Mouse (Mus musculus): Measurements from ENCODE around the gene Acod1. TPM values are rescaled to one million over a fixed set of nuclear protein-coding genes. Genes with fewer than 3 reads are reported as not detected.

Acod1 gene
- total RNA-seq, 1 experiment from 2014 or later = not detected

DNA sequence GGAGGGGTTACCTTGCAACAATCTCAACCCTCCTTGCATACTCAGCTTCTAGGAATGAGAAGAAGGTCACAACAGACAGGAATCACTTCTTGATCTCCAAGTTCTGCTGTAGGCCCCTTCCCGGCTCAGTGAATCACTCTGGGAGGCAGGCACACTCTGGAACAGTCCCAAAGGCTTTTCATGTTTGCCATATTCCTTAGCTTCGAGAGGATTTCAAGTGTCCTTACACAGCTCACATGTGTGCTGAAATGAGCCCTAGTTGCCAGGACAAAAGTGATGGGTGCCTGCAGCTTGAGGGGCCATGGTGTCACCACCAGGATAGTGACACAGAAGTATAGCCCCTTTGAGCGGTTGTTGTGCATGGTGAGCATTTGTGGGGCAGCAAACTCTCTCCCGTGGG lies 26.0 kb downstream of the Acod1 start:
- DNase-seq = no peak

- DNase-seq = no peak
Observed at GRCm38 (mm10) chr14:103073825-103074224, 27.0 kb downstream of the Acod1 start.

- no peak for DNase-seq
Observed at GRCm38 (mm10) chr14:103075166-103075565, 28.4 kb downstream of the Acod1 start.

GRCm38 (mm10) chr14:103077272-103078005 lies 30.7 kb downstream of the Acod1 start:
- no peak for DNase-seq

DNA sequence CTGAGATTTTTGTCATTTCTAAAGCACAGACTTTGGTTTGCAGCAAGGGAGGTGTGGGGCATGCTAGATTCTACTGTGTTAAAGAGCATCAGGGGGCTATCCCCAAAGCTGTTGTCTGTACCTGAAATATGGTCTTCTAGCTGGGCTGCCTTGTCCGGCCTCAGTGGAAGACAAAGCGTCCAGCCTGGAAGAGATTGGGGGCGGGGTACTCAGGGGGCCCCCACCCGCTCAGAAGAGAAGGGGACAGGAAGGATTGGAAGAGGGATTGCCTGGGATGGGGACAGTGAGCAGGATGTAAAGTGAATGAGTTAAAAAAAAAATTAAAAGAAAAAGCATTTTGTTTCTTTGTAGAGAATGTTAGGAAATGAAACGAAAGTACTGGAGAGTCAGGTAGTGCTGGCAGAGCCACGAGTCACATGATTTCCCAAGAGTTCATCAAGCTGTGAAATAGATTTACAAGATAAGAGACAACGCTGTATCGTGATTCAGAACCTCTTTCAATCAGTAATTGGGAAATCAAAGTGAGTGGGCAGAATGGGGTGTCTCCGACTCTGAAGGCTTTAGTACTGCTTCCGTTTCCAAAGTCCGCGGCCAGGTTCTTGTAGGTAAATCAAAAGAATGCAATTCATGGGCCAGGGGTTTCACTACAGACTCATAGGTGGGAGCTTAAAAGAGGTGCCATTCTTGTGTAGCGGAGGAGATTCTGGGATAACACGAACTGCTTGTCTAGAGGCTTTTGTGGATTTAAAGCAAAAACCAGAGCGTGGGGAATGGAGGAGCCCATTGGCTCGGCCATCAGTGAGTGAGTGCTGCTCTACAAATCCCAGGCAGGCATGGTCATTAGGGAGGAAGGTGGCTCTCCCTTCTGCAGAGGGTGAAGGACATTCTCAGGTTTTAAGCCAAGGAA lies 31.5 kb downstream of the Acod1 start:
- DNase-seq = peak; percentile 39

DNA sequence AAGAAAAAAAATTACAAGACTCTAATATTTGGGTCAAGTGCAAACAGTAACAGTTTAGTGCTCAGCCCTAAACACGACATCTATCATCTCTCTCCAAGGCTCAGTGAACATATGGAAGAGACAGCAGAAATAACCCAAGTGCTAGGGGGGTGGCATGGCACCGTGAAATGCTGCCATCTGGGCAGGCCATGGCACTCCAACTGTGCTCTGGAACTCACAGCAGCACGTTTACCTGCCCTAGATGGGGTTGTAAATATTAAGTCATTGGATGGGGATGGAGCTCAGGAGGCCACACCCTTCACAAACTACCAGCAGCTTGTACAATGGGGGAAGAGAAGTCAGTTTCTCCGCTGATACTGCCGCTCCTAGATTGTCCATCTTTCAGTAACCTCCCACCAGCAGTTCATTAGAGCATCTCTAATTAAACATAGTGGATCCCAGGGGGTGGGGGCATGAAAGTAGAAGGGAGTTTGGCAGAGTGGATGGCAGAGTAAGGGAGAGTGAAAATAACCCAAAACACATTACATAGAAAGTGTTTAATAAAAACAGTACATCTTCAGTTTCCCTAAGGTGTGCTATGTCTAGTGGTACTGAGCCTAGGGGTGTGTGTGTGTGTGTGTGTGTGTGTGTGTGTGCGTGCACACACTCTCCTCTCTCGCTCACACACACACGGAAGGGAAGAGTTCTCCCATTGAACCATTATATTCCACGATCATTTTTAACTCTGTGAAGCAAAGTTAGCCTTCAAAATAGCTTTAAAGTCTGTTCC lies 32.6 kb downstream of the Acod1 start:
- no peak for DNase-seq

DNA sequence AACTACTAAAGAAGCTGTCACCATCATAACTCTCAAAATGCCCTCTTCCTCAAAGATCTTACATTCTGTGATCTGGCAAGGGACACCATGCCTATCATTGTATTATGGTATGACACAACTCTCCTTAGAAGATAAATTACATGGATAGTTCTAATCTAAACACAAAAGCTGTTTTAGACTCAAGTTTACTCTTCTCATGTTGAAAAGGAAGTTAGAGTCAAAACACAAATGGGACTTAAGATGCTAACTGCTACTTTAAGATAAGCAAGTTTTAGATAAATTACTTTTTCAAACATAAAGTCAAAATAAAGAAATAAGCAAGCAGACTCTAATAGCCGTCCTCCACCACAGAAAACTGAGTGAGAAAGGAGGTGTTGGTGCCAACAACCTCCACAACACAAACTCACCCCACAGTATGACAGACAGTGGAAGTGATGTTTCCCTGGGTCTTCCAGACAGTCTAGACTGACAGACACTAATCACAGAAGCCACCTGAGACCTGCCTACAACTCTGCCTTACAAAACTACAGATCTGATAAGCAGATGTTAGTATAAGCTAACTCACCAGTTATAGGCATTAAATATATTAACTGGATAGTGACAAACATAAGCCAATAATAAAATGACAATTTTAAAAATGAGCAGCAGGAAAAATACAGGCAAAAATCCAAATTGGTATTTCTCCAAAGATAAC lies 39.2 kb downstream of the Acod1 start:
- no peak for DNase-seq

DNA sequence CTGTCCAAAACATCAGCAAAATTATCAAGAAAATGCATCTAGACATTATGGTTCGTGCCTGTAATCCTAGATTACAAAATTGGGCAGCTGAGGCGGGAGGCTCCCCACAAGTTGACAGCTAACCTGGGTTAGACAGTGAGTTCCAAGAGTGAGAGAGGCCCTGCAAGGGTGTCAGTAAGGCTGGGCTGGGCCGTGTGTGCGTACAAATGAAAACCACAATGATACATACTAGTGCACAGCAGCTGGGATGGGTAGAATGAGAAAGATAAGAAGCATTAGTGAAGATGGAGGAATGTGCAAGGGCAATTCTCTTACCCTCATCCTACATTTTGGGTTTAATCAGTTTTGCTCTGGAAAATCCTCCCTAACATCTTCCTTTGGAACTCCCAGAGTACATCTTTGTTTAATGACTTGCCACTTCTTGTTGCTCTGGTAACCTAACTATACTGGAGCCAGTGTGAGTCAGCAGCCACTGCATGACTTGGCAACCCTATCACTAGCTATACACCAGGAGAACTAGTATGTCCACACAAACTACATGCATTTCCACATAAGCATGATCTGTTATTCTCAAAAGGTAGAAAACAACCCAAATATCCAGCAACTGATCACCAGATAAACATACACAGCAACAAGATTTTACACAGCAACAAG lies 40.0 kb downstream of the Acod1 start:
- DNase-seq = peak; percentile 22

DNA sequence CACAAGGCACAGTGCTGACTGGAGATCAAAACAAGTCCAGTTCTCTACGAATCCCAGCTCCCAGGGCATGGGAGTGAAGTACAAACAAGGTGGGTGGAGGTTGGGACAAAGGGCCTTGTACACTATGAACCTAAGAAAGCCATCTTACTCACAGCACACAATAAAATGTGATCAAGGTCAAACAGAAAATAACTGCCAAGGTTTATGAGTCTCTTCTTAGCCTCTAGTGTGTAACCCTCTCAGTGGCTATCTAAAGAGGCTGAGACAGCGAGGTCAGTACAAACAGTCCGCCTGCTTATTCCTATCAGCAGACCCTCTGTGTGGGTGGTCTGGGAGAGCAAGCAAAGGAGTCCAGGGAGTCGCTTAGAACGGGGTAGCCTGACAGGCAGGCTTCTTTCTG lies 41.1 kb downstream of the Acod1 start:
- DNase-seq = no peak

GRCm38 (mm10) chr14:103088624-103089023 lies 41.8 kb downstream of the Acod1 start:
- peak; percentile 73 for DNase-seq

DNA sequence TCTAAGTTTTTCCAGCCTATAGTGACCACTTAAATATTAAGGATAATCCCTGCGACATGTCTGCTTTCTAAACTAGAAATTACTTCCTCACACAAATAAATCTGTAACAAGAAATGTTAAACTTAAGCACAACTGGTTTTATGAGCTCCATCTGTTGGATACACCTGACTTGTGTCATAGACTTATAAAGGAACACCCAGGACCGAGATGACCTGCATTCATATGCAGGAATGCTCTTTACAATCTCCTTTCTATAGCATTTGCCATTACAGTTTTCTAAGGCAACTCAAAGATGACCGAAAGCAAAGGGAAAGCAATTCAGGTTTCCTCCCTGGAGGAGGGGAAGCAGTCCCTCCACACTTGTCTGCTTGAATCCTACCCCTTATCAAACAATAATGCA lies 46.5 kb downstream of the Acod1 start:
- no peak for DNase-seq

- no peak for DNase-seq
Observed at GRCm38 (mm10) chr14:103093670-103094069, 46.9 kb downstream of the Acod1 start.

GRCm38 (mm10) chr14:103095036-103095435 lies 48.3 kb downstream of the Acod1 start:
- DNase-seq = no peak

DNA sequence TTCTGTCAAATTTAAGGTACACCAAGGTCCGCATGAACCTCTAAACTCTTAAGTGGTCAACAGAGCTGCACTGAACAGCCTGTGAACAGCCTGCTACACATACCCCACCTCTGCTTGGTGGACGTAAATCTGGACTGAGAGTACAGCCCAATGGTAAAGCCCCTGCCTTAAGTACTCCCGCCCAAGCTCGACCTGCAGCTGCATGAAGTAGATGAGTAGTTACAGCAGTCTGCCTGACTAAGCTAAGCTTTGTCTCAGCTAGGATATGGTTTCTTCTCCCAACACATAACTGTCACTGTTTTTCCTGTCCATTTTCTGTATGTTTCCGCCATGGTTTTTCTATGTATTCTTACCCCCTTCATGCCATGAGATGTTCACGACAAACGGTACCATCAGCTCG lies 49.0 kb downstream of the Acod1 start:
- DNase-seq = no peak

DNA sequence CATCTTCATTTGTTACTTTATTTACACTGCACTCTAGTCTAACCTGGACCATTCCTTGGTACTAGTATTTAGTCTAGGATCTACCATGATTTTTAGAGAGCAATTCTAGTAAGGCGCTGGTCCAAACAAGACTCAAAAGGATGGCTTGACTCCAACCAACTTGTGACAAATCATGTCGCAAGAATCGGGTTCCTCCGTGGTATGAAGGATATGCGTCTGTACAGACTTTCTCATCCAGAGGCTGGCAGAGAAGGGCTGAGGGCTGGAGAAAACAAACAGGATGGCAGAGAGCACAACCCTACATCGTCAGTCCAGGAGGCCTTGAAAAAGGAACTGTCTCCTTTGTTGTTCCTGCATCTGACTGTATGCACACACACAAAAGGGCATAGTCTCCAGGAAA lies 49.8 kb downstream of the Acod1 start:
- peak; percentile 67 for DNase-seq

GRCm38 (mm10) chr14:103098213-103098586 lies 51.4 kb downstream of the Acod1 start:
- no peak for DNase-seq

GRCm38 (mm10) chr14:103098587-103099235 lies 51.9 kb downstream of the Acod1 start:
- DNase-seq = peak; percentile 95

DNA sequence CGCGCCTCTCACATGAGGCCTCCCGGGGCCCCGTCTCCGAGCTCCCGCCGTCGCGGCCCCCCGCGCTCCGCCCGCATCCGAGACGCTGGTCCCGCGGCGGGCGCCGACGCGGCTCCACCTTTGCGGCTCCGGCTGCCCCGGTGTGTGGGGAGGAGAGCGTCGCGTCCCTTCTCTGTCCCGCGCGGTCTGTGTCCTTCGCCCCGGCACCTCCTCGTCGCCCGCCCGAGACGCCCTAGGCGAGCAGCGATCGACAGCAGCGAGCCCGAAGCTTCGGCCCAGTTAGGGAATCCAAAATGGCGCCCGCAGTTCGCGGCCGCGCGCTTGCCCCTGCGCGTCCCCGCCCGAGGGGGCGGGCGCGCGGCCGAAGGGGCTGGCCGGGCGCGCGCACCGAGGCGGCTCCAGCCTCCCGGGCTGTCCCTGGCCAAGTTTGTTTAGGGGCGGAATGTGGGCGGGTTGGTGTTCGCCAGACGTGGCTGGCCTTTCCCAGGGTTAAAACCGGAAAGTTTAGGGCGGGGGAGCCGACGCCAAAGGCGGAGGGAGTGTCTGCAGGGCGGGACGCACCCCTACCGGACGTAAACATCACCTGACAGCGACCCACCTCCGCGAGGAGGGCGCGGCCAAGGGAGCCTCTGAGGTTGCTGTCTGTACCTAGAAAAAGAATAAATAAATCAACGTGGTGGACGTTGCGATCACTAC lies 52.6 kb downstream of the Acod1 start, which contains the start of gene Fbxl3:
Fbxl3 (minus strand) TSS at position 329 of the 696 bp plus-strand sequence.
- peak; percentile 97 for DNase-seq

GRCm38 (mm10) chr14:103100296-103100695 lies 53.5 kb downstream of the Acod1 start:
- DNase-seq = no peak

GRCm38 (mm10) chr14:103101171-103101570 lies 54.4 kb downstream of the Acod1 start:
- peak; percentile 14 for DNase-seq
